Mouse (Mus musculus) MN1 (cell line): ENCODE measurements at regions not wholly inside any gene's neighbourhood (a gene's known extent, or its start where the extent isn't known, plus 50 kb on each side); places are given as distances from the start of the nearest gene placed in this dataset.

Source experiments
- DNase-seq: peaks from one replicate; pipeline ENCODE4 v3.0.0-alpha.2; 2016; ENCODE audit warnings: low spot score

- DNase-seq, result no peak
These were observed 568.5 kb downstream of the Btbd3 start for GRCm38 (mm10) chr2:138824873-138825272.

DNA sequence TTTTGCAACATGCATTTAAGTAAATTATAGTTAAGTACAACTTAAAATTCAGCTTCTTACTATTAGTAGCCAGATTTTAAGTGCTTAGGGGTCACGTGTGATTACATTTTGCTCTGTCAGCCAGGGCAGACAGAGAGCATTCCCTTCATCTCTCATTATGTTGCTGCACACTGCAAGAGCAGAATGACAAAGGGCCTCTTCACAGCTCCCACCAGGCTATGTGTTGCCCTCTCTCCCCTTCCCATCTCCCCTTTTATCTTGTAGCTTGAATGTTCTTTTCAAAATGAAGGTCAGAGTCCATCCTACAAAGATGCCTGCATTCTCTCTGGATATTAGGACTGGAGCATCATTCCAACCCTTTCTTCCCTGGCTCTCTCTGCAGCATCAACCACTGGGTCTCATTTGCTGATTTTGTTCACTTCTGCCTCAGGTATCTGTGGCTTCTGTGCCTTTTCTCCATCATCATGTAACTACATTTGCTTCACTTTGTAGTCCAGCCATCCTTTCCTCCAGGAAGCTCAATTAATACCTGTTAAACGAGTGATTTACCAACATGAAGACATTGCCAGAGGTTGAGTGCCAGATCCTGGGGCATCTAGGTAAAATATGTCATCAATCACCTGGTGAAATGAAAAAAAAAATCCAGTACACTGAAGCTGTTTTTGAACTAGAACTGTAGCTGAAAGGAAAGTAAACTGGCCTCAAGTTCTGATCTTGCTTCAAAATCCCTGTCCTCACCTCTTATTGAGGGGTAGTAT, 571.6 kb downstream of the Btbd3 start:
- DNase-seq, result no peak

DNA sequence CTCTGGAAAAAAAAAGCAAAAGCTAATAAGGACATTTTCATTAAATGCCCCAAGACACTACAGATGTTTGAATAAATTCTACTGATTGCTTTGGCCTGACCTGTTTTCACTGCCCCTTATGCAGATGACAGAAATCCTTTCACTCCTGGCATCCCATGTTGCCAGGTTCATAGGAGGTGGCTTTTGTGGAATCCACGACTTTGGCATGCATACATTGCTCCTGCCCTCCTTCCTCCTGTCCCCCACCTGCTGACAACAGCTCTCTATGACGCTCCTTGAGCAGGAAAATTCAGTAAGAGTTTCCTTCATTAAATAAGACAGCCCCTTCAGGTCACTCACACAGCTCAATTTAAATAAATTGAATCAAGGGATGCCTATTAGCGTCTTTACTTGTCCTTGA, 582.5 kb downstream of the Btbd3 start:
- no peak for DNase-seq

DNA sequence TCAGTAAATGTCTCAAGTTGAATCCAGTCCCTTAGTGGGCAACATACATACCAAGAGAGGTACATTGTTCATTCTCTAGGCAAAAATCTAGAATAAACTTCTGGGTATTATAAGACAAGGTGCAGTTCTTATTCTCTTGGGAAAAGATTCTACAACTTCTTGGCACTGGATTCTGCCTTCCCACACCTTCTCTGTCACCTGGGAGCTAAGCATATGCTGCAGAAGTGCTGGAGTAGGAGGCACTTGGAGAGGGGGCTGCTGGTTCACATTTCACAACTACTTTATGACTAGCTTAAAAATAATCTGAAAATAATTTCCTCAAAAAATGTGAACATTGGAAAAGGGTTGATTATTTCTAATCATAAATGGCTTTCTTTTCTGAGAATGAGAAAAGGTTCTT, 602.8 kb downstream of the Btbd3 start:
- no peak for DNase-seq

DNA sequence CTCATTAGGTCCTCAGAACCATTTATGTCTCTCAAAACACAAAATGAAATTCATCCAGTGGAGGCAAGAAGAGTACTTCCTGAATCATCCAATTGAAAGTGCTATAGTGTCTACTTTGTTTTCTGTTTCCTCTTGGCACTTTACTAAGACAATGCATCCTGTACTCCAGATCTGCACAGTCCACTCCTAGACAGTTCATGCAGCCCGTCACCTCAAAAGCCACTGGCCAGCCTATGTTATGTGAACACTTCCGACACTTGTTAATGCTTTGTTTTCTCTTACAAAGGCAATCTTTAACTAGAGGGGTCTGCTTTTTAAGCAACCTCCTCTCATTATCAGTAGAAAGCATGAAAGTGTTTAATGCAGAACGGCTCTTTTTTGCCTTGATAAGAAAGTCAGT, 597.1 kb upstream of the Sptlc3 start:
- DNase-seq, result no peak

DNA sequence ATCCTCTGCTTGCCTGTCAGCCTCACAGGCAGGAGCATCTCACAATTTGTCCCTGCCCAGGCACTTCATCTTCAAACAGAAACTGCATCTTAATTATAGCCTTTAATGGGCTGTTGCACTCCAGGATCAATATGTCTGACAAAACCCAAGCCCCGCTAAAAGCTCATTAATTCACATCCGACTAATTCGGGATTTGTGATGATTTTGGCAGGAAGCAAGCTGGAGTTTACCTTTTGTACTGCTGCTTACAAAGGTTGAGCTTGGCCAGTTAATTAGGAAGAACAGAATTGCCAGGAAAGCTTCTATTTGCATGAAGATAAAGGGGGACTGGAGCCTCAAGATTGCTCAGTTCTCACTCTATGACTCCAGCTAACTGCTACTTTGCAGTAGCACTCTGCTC, 596.6 kb upstream of the Sptlc3 start:
- no peak for DNase-seq

- DNase-seq, result no peak
These were observed 556.5 kb upstream of the Sptlc3 start for GRCm38 (mm10) chr2:138937165-138937564.

- DNase-seq, result no peak
These were observed 554.3 kb upstream of the Sptlc3 start for GRCm38 (mm10) chr2:138939367-138939766.

DNA sequence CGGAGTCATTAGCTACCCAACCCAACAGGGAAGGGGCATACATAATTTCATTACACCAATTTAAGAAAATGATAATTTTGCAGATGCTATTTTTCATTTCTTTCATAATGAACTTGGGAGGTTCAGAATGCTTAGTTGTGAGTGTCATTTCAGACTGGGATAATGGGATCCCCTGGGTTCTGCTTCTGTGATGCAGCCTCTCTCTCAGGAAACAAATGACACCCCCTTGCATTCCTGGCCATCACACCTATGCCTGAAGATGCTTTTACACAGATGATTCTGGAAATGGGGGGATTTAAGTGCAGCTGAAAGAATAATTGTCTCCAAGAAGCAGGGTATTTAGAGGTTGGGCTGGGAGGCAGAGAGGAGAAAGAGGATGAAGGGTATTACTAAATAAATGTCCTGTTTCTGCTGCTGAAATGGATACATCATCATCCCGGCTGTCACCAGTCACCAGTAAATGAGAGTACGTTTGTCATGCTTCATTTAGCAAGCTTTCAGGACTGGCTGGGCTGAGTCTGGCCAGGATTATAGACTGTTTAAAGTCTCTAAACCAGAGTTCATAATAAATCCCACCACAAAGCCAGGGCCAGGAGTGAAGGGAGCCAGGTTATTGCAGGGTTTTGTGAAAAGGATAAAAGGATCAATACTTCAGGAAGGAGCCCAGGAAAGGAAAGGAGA, 527.5 kb upstream of the Sptlc3 start:
- no peak for DNase-seq

DNA sequence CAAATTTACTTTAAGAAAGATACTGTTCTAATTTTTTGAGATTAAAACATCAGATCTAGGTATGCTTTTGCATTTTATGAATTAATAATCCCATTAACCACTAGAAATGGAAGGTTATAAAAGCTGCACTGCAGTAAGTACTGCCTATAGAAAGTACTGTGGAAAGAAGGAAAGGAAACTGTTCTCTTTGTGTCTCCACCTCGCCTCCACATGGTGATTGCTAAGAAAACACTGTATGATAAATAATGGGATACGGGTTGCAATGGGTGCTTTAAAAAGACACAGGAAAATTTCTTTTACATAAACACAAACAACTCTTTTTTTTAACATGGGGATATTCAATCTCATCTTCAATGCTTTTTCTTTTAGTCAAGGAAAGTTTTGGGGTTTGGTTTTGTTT, 519.2 kb upstream of the Sptlc3 start:
- no peak for DNase-seq

- DNase-seq, result no peak
These were observed 503.7 kb upstream of the Sptlc3 start for GRCm38 (mm10) chr2:138990031-138990430.

DNA sequence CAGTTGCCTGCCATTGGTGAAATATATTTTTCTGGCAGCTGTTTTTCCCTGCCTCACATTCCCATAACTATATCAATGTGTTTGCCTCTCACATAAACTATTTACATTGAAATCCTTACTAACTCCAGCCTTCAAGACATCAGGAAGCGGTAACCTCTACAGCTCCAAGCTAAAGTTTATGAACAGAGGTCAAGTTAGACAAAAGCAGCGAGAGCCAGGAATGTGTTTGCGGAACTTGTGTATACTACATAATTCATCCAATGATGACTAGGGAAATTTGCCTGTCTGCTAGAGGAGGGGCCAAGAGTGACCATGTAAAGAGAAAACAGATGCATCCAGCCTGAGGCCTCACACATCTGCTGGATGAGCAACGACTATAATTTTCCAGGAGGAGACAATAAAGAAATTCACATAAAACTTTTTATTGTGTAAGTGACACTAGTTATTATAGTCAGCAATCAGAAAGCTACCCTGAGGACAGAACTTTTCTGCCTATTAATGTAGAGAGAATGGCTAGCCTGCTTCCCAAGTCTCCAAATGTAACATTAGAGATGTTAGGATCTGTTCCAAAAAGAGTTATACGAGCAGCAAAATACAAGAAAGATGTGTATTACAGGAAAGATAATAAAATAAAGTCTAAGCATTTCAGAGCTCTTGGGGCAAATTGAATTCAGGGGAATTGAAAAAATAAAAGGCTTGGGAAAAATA, 461.5 kb upstream of the Sptlc3 start:
- no peak for DNase-seq

- no peak for DNase-seq
These were observed 458.9 kb upstream of the Sptlc3 start for GRCm38 (mm10) chr2:139034800-139035199.

DNA sequence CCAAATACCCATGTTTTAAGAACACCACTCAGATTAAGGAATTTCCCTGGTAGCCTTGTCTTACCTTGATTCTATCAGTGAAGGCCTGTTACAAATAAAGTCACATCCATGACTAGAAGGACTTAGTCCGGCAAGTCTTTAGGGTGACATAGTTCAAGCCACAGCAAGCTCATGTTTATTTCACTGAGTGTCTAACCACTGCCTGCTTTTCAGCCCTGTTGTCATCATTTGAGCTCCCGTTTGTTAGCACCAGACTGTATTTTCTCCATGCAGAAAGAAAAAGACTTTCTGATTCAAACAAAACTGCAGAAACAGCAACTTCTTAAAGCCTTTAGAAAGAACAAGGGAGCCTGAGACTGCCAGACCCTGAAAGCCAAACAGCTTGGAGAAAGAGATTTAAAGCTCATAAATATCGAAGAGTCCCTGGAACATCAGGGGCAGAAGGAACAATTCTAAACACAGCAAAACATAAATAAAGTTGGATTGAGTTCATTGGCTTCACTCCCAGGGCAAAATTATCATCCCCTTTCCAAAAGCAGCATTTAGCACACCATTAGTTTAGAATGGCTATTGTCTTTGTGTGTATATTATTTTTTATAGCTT, 451.9 kb upstream of the Sptlc3 start:
- no peak for DNase-seq

- DNase-seq, result no peak
These were observed 449.0 kb upstream of the Sptlc3 start for GRCm38 (mm10) chr2:139044684-139045083.

GRCm38 (mm10) chr2:139055249-139055648, 438.5 kb upstream of the Sptlc3 start:
- DNase-seq, result no peak

GRCm38 (mm10) chr2:139069276-139069961, 424.3 kb upstream of the Sptlc3 start:
- no peak for DNase-seq

GRCm38 (mm10) chr2:139071690-139072089, 422.0 kb upstream of the Sptlc3 start:
- DNase-seq, result no peak

DNA sequence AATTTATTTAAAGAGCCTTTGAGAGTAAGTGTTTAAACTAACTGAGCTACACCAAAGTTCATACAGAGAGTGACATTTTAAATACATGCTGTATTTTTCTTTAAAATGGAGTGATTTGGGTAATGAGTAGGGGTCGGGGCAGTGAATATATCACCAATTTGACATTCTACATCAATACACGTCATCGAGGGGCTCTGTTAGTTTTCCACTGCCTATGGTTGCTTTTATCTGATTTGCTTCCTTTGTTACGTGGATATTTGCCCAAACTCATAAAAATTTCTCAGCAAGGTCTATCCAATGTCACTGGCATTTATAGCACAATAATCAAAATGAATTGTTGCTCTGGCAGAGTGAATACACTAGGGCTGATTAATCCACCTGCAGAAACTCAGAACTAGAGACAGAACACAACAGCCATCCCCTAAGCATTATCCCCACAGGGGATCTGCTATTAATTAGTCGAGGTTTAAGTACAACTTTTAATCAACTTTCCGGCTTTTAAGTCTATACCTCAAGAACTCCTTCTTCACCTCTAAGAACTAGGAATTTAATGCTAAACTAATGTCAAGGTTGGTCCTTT, 400.1 kb upstream of the Sptlc3 start:
- DNase-seq, result no peak

- no peak for DNase-seq
These were observed 382.0 kb upstream of the Sptlc3 start for GRCm38 (mm10) chr2:139111669-139112068.

- no peak for DNase-seq
These were observed 379.2 kb upstream of the Sptlc3 start for GRCm38 (mm10) chr2:139114523-139114922.

DNA sequence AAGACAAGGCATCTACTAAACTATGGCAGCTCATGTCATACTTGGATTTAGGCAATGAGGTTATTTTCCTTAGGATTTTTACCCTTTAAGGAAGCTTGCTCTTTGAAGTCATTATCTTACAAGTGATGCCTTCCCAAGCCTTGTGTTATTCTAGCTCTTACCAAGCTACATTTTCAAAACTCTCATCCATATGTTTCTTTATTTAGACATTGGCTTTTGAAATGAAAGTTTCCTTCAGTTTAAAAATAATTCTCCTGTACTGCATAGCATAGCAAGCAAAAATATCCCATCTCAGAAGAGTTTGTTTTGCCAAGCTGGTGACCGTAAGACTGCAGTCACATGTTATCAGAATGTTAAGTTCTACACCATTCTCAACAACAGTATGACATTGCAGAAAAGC, 372.8 kb upstream of the Sptlc3 start:
- no peak for DNase-seq
